Mouse (Mus musculus): ENCODE measurements around the gene Rab34. TPM values are rescaled to one million over a fixed set of nuclear protein-coding genes. Genes with fewer than 3 reads are reported as not detected.

Gene Rab34
- polyA plus RNA-seq, 1 experiment, result 10.7 TPM

GRCm38 (mm10) chr11:78163681-78164603 lies 24.3 kb upstream of the Rab34 start:
- 1% methylated on average over 22 of the region's 22 CpGs for WGBS
- DNase-seq (ENCODE audit: low read depth, low spot score), result no peak

DNA sequence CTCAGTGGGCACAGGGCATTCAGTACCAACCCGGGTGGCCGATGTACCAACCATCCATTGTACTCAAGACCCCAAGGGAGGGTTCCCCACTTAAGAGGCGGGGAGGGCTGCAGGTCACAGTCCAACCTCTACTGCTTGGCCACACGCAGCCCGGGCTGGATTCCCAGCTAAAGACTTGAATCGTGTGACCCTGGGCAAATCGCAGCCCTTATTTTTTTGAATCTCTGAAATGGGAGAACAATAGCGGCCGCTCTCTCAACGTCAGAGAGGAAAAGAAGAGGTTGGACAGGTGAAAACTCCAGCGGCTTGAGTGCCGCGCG lies 23.7 kb upstream of the Rab34 start:
- no peak for DNase-seq (ENCODE audit: low read depth, low spot score)
- 2% methylated on average over 14 of the region's 14 CpGs for WGBS

DNA sequence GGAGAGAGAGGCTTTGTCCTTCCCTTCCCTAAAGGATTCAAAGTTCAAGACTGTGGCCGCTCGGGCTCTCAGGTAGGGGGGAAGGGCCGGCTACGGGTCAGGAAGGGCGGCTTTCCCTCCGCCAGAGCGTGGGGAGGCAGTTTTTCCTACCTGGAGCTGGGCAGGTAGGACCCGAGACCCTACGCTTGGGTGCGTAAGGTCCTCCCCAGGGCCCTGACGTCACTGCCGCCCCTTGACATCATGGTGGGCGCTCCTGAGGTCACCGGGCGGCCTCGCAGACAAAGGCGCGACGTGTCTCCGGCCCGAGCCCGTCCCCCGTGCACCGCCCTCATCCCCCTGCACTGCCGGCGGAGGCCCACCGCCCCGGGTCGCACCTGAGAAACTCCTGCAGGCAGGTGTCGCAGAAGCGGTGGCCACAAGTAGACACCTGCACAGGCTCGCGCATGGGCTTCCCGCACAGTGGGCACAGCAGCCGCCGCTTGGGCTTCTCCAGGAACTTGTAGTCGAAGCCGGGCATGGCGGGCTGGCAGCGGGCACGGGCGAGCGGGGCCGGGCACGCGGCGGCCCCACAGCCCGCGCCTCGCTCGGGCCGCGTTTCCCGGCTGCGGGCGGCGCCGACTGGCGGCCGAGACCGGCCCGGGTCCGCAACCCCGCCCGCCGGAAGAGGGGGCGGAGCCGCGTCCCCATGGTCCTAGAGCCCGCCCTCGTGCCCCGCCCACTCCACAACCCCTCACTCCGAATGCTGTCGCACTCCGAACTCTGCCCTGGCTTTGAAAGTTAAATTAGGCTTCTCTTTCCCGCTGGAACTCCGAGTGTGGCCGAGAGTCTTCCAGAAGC lies 23.1 kb upstream of the Rab34 start, which contains the start of gene Traf4:
Traf4 (minus strand) TSS at position 666 of the 837 bp plus-strand sequence.
- WGBS, result under 1% methylated on average over 78 of the region's 78 CpGs
- DNase-seq (ENCODE audit: low read depth, low spot score), result no peak

GRCm38 (mm10) chr11:78165761-78166109 lies 22.5 kb upstream of the Rab34 start:
- 1% methylated on average over 16 of the region's 16 CpGs for WGBS
- DNase-seq (ENCODE audit: low read depth, low spot score), result no peak

GRCm38 (mm10) chr11:78166161-78166560 lies 22.1 kb upstream of the Rab34 start:
- no peak for DNase-seq (ENCODE audit: low read depth, low spot score)

GRCm38 (mm10) chr11:78166640-78167039 lies 21.6 kb upstream of the Rab34 start:
- DNase-seq (ENCODE audit: low read depth, low spot score), result no peak
- 55% methylated on average over 6 of the region's 6 CpGs for WGBS

More at GRCm38 (mm10) chr11:78166161-78166560, 22.1 kb upstream of the Rab34 start:
- WGBS, result 44% methylated on average over 4 of the region's 4 CpGs

DNA sequence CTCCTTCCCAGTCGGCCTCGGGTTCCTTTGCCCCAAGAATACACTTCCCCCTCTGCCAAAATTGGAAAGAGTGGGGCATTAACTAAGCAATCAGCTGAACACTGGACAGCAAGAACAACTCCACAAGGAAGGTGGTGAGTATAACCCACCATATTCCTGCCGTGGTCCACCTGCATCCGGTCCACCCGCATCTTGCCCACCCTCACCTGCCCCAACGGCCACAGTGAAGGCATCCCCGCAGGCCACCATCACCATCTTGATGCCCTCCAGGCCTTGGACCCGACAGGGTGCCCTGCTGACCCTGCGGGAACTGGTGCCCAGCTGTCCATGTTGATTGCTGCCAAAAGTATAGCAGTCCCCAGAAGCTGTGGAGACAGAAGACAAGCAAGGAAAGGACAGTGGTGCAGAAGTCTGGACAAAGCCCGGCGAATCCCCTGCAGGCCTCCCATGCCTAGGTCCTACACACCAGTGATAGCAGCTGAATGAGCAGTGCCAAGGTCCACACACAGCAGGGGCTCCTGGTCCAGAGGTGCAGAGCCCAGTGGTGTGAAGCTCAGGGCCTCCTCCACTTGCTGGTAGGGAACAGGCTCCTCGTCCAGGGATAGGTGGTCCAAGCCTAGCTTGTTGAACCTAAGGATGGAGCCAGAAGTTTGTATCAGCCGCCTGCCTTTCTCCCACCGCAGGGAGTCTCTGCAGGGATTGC lies 20.8 kb upstream of the Rab34 start:
- 88% methylated on average over 14 of the region's 14 CpGs for WGBS
- DNase-seq (ENCODE audit: low read depth, low spot score), result no peak

DNA sequence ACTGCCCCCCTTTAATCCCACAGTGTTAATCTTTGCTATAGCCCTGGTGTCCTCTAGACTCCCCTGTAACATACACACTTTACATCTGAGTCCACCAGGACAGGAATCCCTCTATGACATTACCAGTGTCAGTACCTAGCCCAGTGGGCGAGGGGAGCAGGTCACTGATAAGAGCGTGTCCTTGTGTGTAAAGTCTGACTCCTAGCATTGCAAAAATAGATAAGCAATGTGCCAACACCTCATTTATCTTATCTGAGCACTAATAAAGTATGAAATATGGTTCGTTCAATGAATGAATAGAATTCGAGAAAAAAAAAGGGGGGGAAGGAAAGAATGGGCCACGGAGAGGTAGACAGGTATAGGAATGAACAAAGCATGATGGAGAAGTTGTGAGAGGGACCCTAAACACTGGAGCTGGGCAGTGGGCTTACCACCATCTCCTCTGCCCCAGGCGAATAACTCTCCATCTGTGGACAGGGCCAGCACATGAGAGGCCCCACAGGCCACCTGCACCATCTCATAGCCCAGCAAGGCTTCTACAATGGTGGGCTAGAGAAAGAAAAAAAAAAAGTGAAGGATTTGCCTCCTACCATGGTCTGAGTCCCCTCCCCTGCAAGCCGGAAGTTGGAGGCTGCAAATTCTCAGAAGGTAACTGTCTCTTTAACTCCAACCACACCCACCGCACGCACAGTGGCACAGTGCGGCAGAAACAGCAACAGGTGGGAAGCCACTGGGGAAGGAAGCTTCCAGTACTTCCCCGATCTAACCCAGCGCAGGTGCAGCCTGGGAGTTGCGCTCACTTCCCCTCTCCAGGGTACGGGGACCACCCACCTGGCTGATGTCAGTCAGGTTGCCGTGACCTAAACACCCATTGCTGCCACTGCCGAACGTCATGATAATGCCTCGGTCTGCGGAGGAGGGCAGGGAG lies 19.4 kb upstream of the Rab34 start:
- no peak for DNase-seq (ENCODE audit: low read depth, low spot score)
- 25% methylated on average over 19 of the region's 19 CpGs for WGBS

DNA sequence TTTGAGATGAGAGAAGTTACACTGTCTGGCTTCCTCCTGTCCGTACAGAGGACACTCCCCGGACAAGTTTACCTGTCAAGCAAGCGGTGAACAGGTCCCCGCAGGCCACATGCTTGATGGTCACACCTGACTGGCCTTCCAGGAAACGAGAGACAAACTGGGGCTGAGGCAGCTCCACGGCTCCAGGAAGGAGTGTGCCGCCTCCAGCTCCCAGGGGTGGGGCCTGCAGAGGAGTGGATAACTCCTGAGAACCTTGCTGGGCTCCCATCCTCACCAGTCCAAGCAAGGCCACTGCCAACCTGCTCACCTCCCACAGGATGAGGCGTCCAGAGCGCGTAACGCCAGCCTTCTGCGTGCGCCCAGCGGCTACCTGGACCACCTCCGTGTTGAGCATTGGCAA lies 17.9 kb upstream of the Rab34 start:
- no peak for DNase-seq (ENCODE audit: low read depth, low spot score)
- WGBS, result 62% methylated on average over 15 of the region's 15 CpGs

DNA sequence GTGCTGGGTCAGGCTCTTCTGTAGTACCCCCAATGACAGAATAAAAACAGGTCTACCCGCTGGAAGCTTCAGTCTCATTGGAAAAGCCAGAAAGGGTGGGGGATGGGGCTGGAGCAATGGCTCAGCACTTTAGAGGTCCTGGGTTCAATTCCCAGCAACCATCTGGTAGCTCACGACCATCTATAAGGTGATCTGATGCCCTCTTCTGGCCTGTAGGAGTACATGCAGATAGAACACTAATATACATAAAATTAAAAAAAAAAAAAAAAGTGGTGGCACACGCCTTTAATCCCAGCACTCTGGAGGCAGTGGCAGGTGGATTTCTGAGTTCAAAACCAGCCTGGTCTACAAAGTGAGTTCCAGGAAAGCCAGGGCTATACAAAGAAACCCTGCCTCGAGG lies 16.9 kb upstream of the Rab34 start:
- 57% methylated on average over 4 of the region's 4 CpGs for WGBS
- DNase-seq (ENCODE audit: low read depth, low spot score), result no peak

DNA sequence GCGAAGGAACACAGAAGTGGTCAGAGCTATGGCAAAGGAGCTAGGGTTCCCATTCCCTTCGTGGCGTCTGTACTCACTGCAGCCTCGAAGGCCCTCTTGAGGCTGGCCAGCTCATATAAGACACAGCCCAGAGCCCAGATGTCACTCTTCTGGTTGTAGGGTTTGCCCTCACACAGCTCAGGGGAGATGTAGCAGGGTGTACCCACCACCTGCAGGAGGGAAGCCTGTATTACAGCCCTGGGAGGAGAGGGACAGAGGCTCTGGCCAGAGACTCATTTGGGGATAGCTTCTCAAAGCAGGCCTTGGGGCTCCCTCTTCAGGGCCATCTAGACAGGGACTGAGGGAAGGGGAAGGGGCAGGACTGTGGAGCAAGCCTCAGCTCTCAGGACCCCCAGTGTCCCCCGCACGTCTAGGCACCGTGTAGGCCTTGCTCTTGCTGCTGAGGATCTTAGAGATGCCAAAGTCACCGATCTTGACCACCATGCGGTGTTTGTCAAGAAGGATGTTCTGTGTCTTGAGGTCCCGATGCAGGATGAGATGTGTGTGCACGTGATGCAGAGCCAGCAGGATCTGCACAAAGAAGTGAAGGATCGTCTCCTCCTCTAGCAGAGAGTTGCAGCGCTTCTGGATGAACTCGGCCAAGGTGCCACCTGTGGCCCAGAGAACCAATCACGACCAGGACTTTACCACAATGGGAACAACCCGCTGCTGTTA lies 16.0 kb upstream of the Rab34 start:
- 78% methylated on average over 16 of the region's 16 CpGs for WGBS
- DNase-seq (ENCODE audit: low read depth, low spot score), result no peak

GRCm38 (mm10) chr11:78172748-78173383 lies 15.4 kb upstream of the Rab34 start:
- no peak for DNase-seq (ENCODE audit: low read depth, low spot score)
- 73% methylated on average over 19 of the region's 19 CpGs for WGBS

DNA sequence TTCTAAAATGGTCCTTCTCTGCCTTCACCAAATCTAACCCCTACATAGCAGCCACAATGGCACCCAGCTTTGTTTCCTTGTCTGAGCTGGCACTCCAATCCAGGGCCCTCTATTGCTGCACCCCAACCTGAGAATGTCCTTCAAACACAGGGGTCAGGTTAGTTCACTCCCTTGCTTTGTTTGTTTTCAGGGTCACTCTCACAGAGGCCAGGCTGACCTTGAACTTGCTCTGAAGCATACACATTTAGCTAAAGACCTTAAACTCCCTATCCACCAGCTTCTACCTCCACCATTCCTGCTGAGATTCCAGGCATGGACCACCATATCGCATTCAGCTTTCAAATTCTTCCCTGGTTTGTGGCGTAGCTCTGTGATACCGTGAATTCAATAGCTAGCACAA lies 13.7 kb upstream of the Rab34 start:
- 73% methylated on average over 3 of the region's 3 CpGs for WGBS
- no peak for DNase-seq (ENCODE audit: low read depth, low spot score)

GRCm38 (mm10) chr11:78175771-78176401 lies 12.3 kb upstream of the Rab34 start:
- under 1% methylated on average over 9 of the region's 10 CpGs for WGBS
- DNase-seq (ENCODE audit: low read depth, low spot score), result no peak

DNA sequence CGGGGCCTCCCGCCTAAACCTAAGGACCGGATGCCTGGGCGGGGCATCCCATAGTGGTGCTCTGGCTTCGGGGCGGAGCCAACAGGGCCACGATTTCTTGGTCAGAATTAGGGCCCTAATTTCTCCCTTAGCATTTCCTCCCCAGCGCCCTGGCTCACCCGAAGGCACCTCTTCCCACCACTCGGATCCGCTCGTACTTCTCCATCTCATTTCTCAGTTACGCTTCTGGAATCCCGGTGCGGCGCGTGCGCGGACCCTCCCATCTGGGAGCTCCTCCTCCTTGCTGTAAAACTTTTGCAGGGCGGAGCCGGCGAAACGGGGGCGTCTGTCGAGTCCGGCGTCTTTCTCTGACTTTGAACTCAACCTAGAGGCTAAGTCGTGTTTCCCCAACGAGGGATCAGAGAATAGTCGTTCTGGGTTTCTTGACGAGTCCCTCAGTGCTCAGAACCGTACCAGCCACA lies 11.8 kb upstream of the Rab34 start, which contains the start of the genes Nek8 and Tlcd1:
Nek8 (minus strand) TSS at position 274 of the 461 bp plus-strand sequence.
Tlcd1 (plus strand) TSS at position 310 of the 461 bp plus-strand sequence.
- WGBS, result under 1% methylated on average over 32 of the region's 32 CpGs
- DNase-seq (ENCODE audit: low read depth, low spot score), result peak; percentile 85

GRCm38 (mm10) chr11:78176905-78177331 lies 11.3 kb upstream of the Rab34 start:
- no peak for DNase-seq (ENCODE audit: low read depth, low spot score)
- WGBS, result under 1% methylated on average over 23 of the region's 23 CpGs

DNA sequence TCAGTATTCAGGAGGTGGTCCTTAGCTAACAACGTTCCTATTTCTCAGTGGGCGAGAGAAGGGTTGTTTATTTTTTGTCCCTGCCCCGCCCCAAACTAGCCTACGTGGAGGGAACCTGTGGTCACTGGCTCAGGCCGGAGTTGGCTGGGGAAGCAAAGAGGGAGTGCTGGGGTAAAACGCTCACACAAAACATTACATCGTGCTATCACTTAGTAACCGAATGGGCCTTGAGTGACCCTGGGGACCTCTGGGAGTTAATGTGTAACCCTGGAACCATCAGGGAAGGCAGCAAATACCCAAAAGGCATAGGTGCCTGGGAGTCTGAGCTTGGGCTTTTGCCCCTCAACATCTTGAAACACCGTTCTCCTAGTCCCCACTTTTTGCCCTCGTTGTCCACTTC lies 10.8 kb upstream of the Rab34 start:
- 0% methylated on average over 10 of the region's 10 CpGs for WGBS
- DNase-seq (ENCODE audit: low read depth, low spot score), result no peak
